Comparison of ENCODE assay signal across 24 mouse cellular contexts in the genomic region with DNA sequence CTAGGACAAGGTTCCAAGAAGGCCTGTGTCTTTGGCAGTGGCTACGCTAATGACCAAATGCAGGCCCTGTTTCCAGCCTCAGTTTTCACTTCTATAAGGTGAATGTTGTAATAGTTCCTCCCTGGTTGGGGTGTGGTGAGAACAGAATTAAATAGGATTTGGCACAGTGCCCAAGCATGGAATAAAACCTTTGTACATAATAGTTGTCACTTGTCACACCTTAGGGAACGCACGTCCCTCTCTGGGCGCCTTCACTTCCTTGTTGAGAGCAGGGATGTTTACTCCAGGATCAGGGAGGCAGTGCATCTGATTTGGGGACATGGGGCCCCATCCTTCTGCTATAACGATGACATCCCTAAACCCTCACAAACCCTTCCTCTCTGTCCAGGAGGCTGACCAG. TPM values are rescaled to one million over a fixed set of nuclear protein-coding genes. Genes with fewer than 3 reads are reported as not detected.
DNase-seq lines count a peak whose midpoint lies in the region; ATAC-seq and TF ChIP-seq lines count a peak whose summit lies in the region.
"Had no signal": no experiment of that assay in that cellular context is flagged by ENCODE, and none has a peak within 500 bp of the region (broad histone marks: within the 10 kb centered on the region; RNA-seq: fewer than 3 reads in every experiment).

No protein-coding gene starts in this region.

- WGBS in intestine, embryonic 15.5 days = 70% methylated on average over 5 of the region's 5 CpGs
- 33% methylated on average over 5 of the region's 5 CpGs for WGBS in large intestine, adult 2 months
- 56% methylated on average over 5 of the region's 5 CpGs for WGBS in stomach, postnatal 0 days

- no peak overlapping the region for H3K4me3 ChIP-seq in intestine, embryonic 15.5 days (replicated peaks)
- no peak overlapping the region for H3K4me3 ChIP-seq in stomach, postnatal 0 days (ENCODE audit: low read depth, low read length)
- H3K4me3 ChIP-seq: embryonic facial prominence, embryonic 12.5 days; forebrain, embryonic 15.5 days; heart, embryonic 15.5 days; hindbrain, embryonic 15.5 days had no signal

- H3K27me3 ChIP-seq in intestine, embryonic 15.5 days (replicated peaks) = no peaks in the 10 kb centered on the region
- H3K27me3 ChIP-seq in stomach, postnatal 0 days (ENCODE audit: control insufficient read depth, insufficient read depth, low read length) = no peaks in the 10 kb centered on the region
- H3K27me3 ChIP-seq: embryonic facial prominence, embryonic 12.5 days; forebrain, embryonic 15.5 days; heart, embryonic 15.5 days; hindbrain, embryonic 15.5 days; Patski had no signal

- peaks cover 35% of the 10 kb centered on the region for H3K36me3 ChIP-seq in intestine, embryonic 15.5 days
- peaks cover 27% of the 10 kb centered on the region for H3K36me3 ChIP-seq in stomach, postnatal 0 days (ENCODE audit: control insufficient read depth, insufficient read depth, low read length)
- H3K36me3 ChIP-seq: forebrain, embryonic 15.5 days; hindbrain, embryonic 15.5 days had no signal

- no peak for TF ChIP-seq CTCF in stomach, postnatal 0 days (IDR thresholded peaks at IDR 0.05; ENCODE audit: low read depth)

- no peak for TF ChIP-seq EP300 in stomach, postnatal 0 days (optimal IDR thresholded peaks at IDR 0.05)

- peak; percentile 89 for DNase-seq in heart, adult 11 months
- DNase-seq in heart, adult 8-10 months (ENCODE audit: low spot score) = no peak
- peak; percentile 99 for DNase-seq in large intestine, adult 2 months (ENCODE audit: low read depth, low spot score)
- DNase-seq in stomach, postnatal 0 days (ENCODE audit: low spot score) = peak; percentile 70
- no peak for DNase-seq in right cerebral cortex, postnatal 14 days
- no peak for DNase-seq in cerebellum, adult 18-20 months
- DNase-seq: adrenal gland, postnatal 14 days; cerebellum, adult 11-12 months; cerebellum, postnatal 10 days; embryo, embryonic 11 days; gastrocnemius, postnatal 36 days; heart, adult 18-20 months; heart, postnatal 14 days had no signal

- H3K4me2 ChIP-seq in intestine, embryonic 15.5 days (replicated peaks) = peak overlapping the region; percentile 19; the same call in 1 of the 2 replicates
- H3K4me2 ChIP-seq in stomach, postnatal 0 days (replicated peaks; ENCODE audit: low read depth) = no peak overlapping the region
- H3K4me2 ChIP-seq: embryonic facial prominence, embryonic 12.5 days; forebrain, embryonic 15.5 days; heart, embryonic 11.5 days; heart, embryonic 15.5 days; hindbrain, embryonic 15.5 days had no signal

- ATAC-seq in intestine, embryonic 15.5 days = peak; percentile 73
- ATAC-seq in stomach, postnatal 0 days (ENCODE audit: low FRiP score, low TSS enrichment) = peak; percentile 75
- ATAC-seq: activated CD4-positive, CD25-positive, alpha-beta regulatory T cell, adult 4 months; forebrain, embryonic 15.5 days; Patski had no signal

- no peak overlapping the region for H3K9ac ChIP-seq in intestine, embryonic 15.5 days
- no peak overlapping the region for H3K9ac ChIP-seq in stomach, postnatal 0 days (ENCODE audit: low read length)
- H3K9ac ChIP-seq: embryonic facial prominence, embryonic 12.5 days; forebrain, embryonic 15.5 days; heart, embryonic 15.5 days; hindbrain, embryonic 15.5 days had no signal

- H3K9me3 ChIP-seq in intestine, embryonic 15.5 days = no peaks in the 10 kb centered on the region
- H3K9me3 ChIP-seq in stomach, postnatal 0 days (ENCODE audit: control insufficient read depth, low read length) = no peaks in the 10 kb centered on the region
- H3K9me3 ChIP-seq: embryonic facial prominence, embryonic 12.5 days; forebrain, embryonic 15.5 days; heart, embryonic 15.5 days; hindbrain, embryonic 15.5 days had no signal

- H3K4me1 ChIP-seq in intestine, embryonic 15.5 days (replicated peaks) = peaks cover 8% of the 10 kb centered on the region
- no peaks in the 10 kb centered on the region for H3K4me1 ChIP-seq in stomach, postnatal 0 days (replicated peaks; ENCODE audit: control insufficient read depth, insufficient read depth)
- H3K4me1 ChIP-seq: embryonic facial prominence, embryonic 12.5 days; forebrain, embryonic 15.5 days; heart, embryonic 15.5 days; hindbrain, embryonic 15.5 days had no signal

- H3K27ac ChIP-seq in intestine, embryonic 15.5 days = peak overlapping the region; percentile 32; the same call in 1 of the 2 replicates
- peak overlapping the region; percentile 87 for H3K27ac ChIP-seq in stomach, postnatal 0 days (replicated peaks)
- H3K27ac ChIP-seq: embryonic facial prominence, embryonic 12.5 days; forebrain, embryonic 15.5 days; heart, embryonic 15.5 days; hindbrain, embryonic 15.5 days had no signal

RNA-seq across cellular contexts. Expression of a gene that starts 10.4 kb away (rescaled TPM):
- total RNA-seq in heart, adult 8-10 months (2022) = 10 to 100 TPM; 66.9 to 78.4 (median 71.0) TPM
- polyA plus RNA-seq in intestine, embryonic 15.5 days (2015; fragmentation: Nextera tagmentation; extraction: Ambion mirVana) = 202 and 212 TPM in 2 replicates
- polyA plus RNA-seq in large intestine, adult 2 months (2012; rRNA removed) = 72.4 and 90.3 TPM in 2 replicates
- polyA plus RNA-seq in stomach, postnatal 0 days (2015; fragmentation: Nextera tagmentation; extraction: Ambion mirVana) = 133 and 142 TPM in 2 replicates

RNA-seq across cellular contexts. Expression of a gene that starts 16.2 kb away (rescaled TPM):
- total RNA-seq in heart, adult 8-10 months (2022) = 1 to 10 TPM; 5.4 to 9.1 (median 8.0) TPM
- 31.9 and 35.1 TPM in 2 replicates for polyA plus RNA-seq in intestine, embryonic 15.5 days (2015; fragmentation: Nextera tagmentation; extraction: Ambion mirVana)
- polyA plus RNA-seq in large intestine, adult 2 months (2012; rRNA removed) = 62.1 and 92.7 TPM in 2 replicates
- polyA plus RNA-seq in stomach, postnatal 0 days (2015; fragmentation: Nextera tagmentation; extraction: Ambion mirVana) = 26.9 and 30.7 TPM in 2 replicates
- total RNA-seq: common myeloid progenitor, adult 5-6 weeks; hematopoietic stem cell, adult 5-6 weeks had no signal

RNA-seq across cellular contexts. Expression of a gene that starts 17.8 kb away (rescaled TPM):
- total RNA-seq in heart, adult 8-10 months (2022) = under 1 TPM in 1 of 4 experiments, not detected in 3; 0.19 TPM
- 71.0 and 73.7 TPM in 2 replicates for polyA plus RNA-seq in intestine, embryonic 15.5 days (2015; fragmentation: Nextera tagmentation; extraction: Ambion mirVana)
- polyA plus RNA-seq in large intestine, adult 2 months (2012; rRNA removed) = 83.7 and 92.9 TPM in 2 replicates
- polyA plus RNA-seq in stomach, postnatal 0 days (2015; fragmentation: Nextera tagmentation; extraction: Ambion mirVana) = 23.0 and 23.8 TPM in 2 replicates
- total RNA-seq: common myeloid progenitor, adult 5-6 weeks; gastrocnemius, postnatal 36 days; hematopoietic stem cell, adult 5-6 weeks had no signal

RNA-seq across cellular contexts. Expression of a gene that starts 28.1 kb away (rescaled TPM):
- total RNA-seq in heart, adult 8-10 months (2022) = 1 to 10 TPM; 8.2 to 9.6 (median 8.9) TPM
- polyA plus RNA-seq in intestine, embryonic 15.5 days (2015; fragmentation: Nextera tagmentation; extraction: Ambion mirVana) = 15.5 and 16.7 TPM in 2 replicates
- polyA plus RNA-seq in large intestine, adult 2 months (2012; rRNA removed) = 34.0 and 37.9 TPM in 2 replicates
- 11.0 and 13.4 TPM in 2 replicates for polyA plus RNA-seq in stomach, postnatal 0 days (2015; fragmentation: Nextera tagmentation; extraction: Ambion mirVana)

RNA-seq across cellular contexts. Expression of a gene that starts 42.2 kb away (rescaled TPM):
- total RNA-seq in heart, adult 8-10 months (2022) = 1 to 10 TPM in 3 of 4 experiments, not detected in 1; 1.2 to 1.6 (median 1.4) TPM
- polyA plus RNA-seq in intestine, embryonic 15.5 days (2015; fragmentation: Nextera tagmentation; extraction: Ambion mirVana) = 0.19 TPM in 1 of 2 replicates, not detected in the other
- not detected in 2 replicates for polyA plus RNA-seq in large intestine, adult 2 months (2012; rRNA removed)
- not detected in 2 replicates for polyA plus RNA-seq in stomach, postnatal 0 days (2015; fragmentation: Nextera tagmentation; extraction: Ambion mirVana)
- total RNA-seq: CH12.LX; common myeloid progenitor, adult 5-6 weeks; hematopoietic stem cell, adult 5-6 weeks had no signal
- polyA plus RNA-seq: activated CD4-positive, CD25-positive, alpha-beta regulatory T cell, adult 4 months; Patski had no signal

Comparison
In these comparisons a context has a peak if more than half of its experiments do, and no peak if none do; other contexts are left out.
1. DNase-seq: peak in heart, adult 11 months (single experiment), large intestine, adult 2 months (single experiment) and stomach, postnatal 0 days (single experiment); none in heart, adult 8-10 months (single experiment), right cerebral cortex, postnatal 14 days (single experiment) and cerebellum, adult 18-20 months (0 of 2).